Mouse (Mus musculus) stomach, postnatal 0 days (tissue): Measurements from ENCODE around the gene Gltp.

Source experiments
- CTCF ChIP-seq: IDR thresholded peaks from 2 replicates; pipeline ENCODE4 v1.5.1; 2016; ENCODE audit warnings: antibody characterized with exemption, low read depth, mild to moderate bottlenecking, moderate library complexity
- EP300 ChIP-seq: optimal IDR thresholded peaks from 2 replicates; pipeline ENCODE3; 2016; ENCODE audit warnings: antibody characterized with exemption

DNA sequence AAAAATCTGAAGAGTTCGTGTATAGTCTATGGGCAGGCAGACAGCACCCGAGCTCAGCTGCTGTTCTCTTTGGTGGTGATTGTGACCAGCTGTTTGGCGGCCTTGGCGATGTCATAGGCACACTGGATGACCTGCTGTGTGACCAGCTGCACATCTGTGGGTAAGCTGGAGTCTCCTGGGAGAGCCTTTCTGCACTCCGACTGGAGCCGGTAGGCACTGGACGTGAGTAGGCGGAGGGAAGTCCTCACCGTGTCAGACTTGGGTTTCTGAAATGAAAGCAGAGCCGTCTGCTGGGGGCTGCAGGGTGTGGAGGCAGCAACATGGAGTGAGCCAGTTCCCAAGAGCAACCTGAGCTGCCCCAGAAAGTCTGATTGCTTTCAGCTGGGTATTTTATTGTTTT lies 39.3 kb upstream of the Gltp start:
- TF ChIP-seq CTCF (no peak), EP300 (no peak)
